Mouse (Mus musculus): ENCODE measurements around the gene Gm45753. TPM values are rescaled to one million over a fixed set of nuclear protein-coding genes. Genes with fewer than 3 reads are reported as not detected.

The Gm45753 gene
- polyA plus RNA-seq, 1 experiment, result not detected

DNA sequence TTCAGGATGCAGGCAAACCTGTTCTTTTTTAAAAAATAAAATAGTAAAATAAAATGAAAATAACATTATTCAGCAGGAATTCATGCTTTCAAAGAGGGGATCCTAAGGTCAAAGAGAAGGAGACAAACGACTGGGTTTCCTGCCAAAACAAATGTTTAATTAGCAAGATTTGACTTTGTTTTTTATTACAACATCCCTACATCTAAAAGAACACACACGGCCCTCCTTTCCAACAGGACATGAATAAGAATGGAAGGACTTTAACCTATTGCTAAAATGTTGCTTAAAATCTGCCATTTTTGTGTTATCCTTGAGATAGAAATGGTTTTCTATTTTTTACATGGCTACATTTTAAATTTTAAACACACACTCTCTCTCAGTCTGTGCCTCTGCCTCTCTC, 55.2 kb downstream of the Gm45753 start:
- Histone ChIP-seq H3K27me3 (ENCODE audit: control insufficient read depth, insufficient read depth, low read length) (no peaks in the 10 kb centered on the region), H3K4me3 (ENCODE audit: extremely low read depth, insufficient read depth, insufficient read length) (no peak overlapping the region), H3K27ac (ENCODE audit: insufficient read depth, low read length) (no peak overlapping the region), H3K36me3 (ENCODE audit: control insufficient read depth, insufficient read depth, low read length) (no peaks in the 10 kb centered on the region), H3K4me1 (ENCODE audit: control insufficient read depth, insufficient read depth, insufficient read length) (no peaks in the 10 kb centered on the region)
- 64% methylated on average over 2 of the region's 2 CpGs for WGBS
- DNase-seq (ENCODE audit: low read depth in 1 of 2, low spot score in 2 of 2), result no peak
- TF ChIP-seq POLR2A (IDR thresholded peaks at IDR 0.05; ENCODE audit: low read depth, low read length), result no peak
- no peak for TF ChIP-seq CTCF (IDR thresholded peaks at IDR 0.05; ENCODE audit: extremely low read depth, insufficient read depth, insufficient read length, insufficient replicate concordance)

DNA sequence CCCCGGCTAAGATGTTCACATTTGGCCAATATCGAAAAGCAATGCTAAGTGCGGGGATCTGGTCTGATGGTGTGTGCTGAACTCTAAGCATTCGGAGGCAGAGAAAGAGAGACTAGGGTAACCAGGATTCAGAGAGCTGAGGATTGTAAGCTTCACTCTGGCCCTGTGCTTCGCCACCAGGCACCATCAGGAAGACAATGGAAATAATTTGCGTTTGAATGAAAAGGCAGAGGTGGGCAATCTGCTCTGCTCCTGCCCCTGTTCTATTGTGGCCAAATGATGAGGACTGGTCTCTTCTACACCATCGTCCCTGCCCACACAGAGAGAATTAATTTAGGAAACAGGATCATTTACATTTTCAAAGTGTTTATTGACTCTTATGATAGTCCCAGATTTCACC, 62.0 kb downstream of the Gm45753 start:
- no peak for TF ChIP-seq CTCF (IDR thresholded peaks at IDR 0.05; ENCODE audit: extremely low read depth, insufficient read depth, insufficient read length, insufficient replicate concordance)
- TF ChIP-seq POLR2A (IDR thresholded peaks at IDR 0.05; ENCODE audit: low read depth, low read length), result no peak

DNA sequence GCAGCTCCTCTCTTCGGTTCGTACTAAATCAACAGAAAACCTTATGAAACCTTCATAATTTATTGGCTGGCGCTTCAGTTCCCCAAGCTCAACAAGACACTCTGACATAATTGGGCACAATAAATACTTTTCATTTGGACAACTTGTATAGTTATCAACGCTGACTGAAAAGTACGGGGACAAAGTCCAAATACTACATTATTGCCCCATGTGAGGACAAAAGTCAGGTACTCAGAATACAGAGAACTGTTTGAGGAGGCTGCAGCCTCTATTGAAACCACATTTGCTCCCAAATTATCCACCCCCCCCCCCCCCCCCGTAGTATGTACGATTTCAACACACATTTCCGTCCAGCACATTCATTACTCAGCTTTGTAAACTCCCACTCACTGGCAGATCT, 68.9 kb downstream of the Gm45753 start:
- Histone ChIP-seq H3K36me3 (ENCODE audit: control insufficient read depth, insufficient read depth, low read length) (no peaks in the 10 kb centered on the region), H3K27me3 (ENCODE audit: control insufficient read depth, insufficient read depth, low read length) (no peaks in the 10 kb centered on the region), H3K27ac (ENCODE audit: insufficient read depth, low read length) (no peak overlapping the region), H3K4me1 (ENCODE audit: control insufficient read depth, insufficient read depth, insufficient read length) (no peaks in the 10 kb centered on the region), H3K4me3 (ENCODE audit: extremely low read depth, insufficient read depth, insufficient read length) (no peak overlapping the region)
- no peak for DNase-seq (ENCODE audit: low read depth in 1 of 2, low spot score in 2 of 2)
- no peak for TF ChIP-seq CTCF (IDR thresholded peaks at IDR 0.05; ENCODE audit: extremely low read depth, insufficient read depth, insufficient read length, insufficient replicate concordance)
- WGBS, result 80% methylated on average over 8 of the region's 8 CpGs

More for the DNA sequence above, 62.0 kb downstream of the Gm45753 start:
- Histone ChIP-seq H3K36me3 (ENCODE audit: control insufficient read depth, insufficient read depth, low read length) (no peaks in the 10 kb centered on the region), H3K4me1 (ENCODE audit: control insufficient read depth, insufficient read depth, insufficient read length) (no peaks in the 10 kb centered on the region), H3K27ac (ENCODE audit: insufficient read depth, low read length) (no peak overlapping the region), H3K27me3 (ENCODE audit: control insufficient read depth, insufficient read depth, low read length) (no peaks in the 10 kb centered on the region), H3K4me3 (ENCODE audit: extremely low read depth, insufficient read depth, insufficient read length) (no peak overlapping the region)
- DNase-seq (ENCODE audit: low read depth in 1 of 2, low spot score in 2 of 2), result no peak
- WGBS, result 73% methylated on average over 7 of the region's 7 CpGs

GRCm38 (mm10) chr8:45238282-45238681, 70.0 kb downstream of the Gm45753 start:
- H3K27me3 ChIP-seq (ENCODE audit: control insufficient read depth, insufficient read depth, low read length), result no peaks in the 10 kb centered on the region
- WGBS, result 30% methylated on average over 3 of the region's 3 CpGs
- no peak overlapping the region for H3K27ac ChIP-seq (ENCODE audit: insufficient read depth, low read length)
- H3K36me3 ChIP-seq (ENCODE audit: control insufficient read depth, insufficient read depth, low read length), result no peaks in the 10 kb centered on the region
- no peak for DNase-seq (ENCODE audit: low read depth in 1 of 2, low spot score in 2 of 2)
- no peak for TF ChIP-seq POLR2A (IDR thresholded peaks at IDR 0.05; ENCODE audit: low read depth, low read length)
- no peak for TF ChIP-seq CTCF (IDR thresholded peaks at IDR 0.05; ENCODE audit: extremely low read depth, insufficient read depth, insufficient read length, insufficient replicate concordance)
- H3K4me1 ChIP-seq (ENCODE audit: control insufficient read depth, insufficient read depth, insufficient read length), result no peaks in the 10 kb centered on the region
- H3K4me3 ChIP-seq (ENCODE audit: extremely low read depth, insufficient read depth, insufficient read length), result no peak overlapping the region

- no peak for TF ChIP-seq POLR2A (IDR thresholded peaks at IDR 0.05; ENCODE audit: low read depth, low read length)
- no peak for TF ChIP-seq CTCF (IDR thresholded peaks at IDR 0.05; ENCODE audit: extremely low read depth, insufficient read depth, insufficient read length, insufficient replicate concordance)
- no peak overlapping the region for H3K27ac ChIP-seq (ENCODE audit: insufficient read depth, low read length)
- DNase-seq (ENCODE audit: low read depth in 1 of 2, low spot score in 2 of 2), result no peak
- no peak overlapping the region for H3K4me3 ChIP-seq (ENCODE audit: extremely low read depth, insufficient read depth, insufficient read length)
- no peaks in the 10 kb centered on the region for H3K27me3 ChIP-seq (ENCODE audit: control insufficient read depth, insufficient read depth, low read length)
- 32% methylated on average over 14 of the region's 14 CpGs for WGBS
- H3K4me1 ChIP-seq (ENCODE audit: control insufficient read depth, insufficient read depth, insufficient read length), result no peaks in the 10 kb centered on the region
- H3K36me3 ChIP-seq (ENCODE audit: control insufficient read depth, insufficient read depth, low read length), result no peaks in the 10 kb centered on the region
Observed at GRCm38 (mm10) chr8:45236164-45236912, 71.9 kb downstream of the Gm45753 start.

GRCm38 (mm10) chr8:45235228-45235627, 73.0 kb downstream of the Gm45753 start:
- TF ChIP-seq POLR2A (IDR thresholded peaks at IDR 0.05; ENCODE audit: low read depth, low read length) (no peak), CTCF (IDR thresholded peaks at IDR 0.05; ENCODE audit: extremely low read depth, insufficient read depth, insufficient read length, insufficient replicate concordance) (no peak)
- no peak overlapping the region for H3K4me3 ChIP-seq (ENCODE audit: extremely low read depth, insufficient read depth, insufficient read length)
- 86% methylated on average over 6 of the region's 6 CpGs for WGBS
- H3K4me1 ChIP-seq (ENCODE audit: control insufficient read depth, insufficient read depth, insufficient read length), result no peaks in the 10 kb centered on the region
- H3K27ac ChIP-seq (ENCODE audit: insufficient read depth, low read length), result no peak overlapping the region
- H3K36me3 ChIP-seq (ENCODE audit: control insufficient read depth, insufficient read depth, low read length), result no peaks in the 10 kb centered on the region
- no peaks in the 10 kb centered on the region for H3K27me3 ChIP-seq (ENCODE audit: control insufficient read depth, insufficient read depth, low read length)
- no peak for DNase-seq (ENCODE audit: low read depth in 1 of 2, low spot score in 2 of 2)

DNA sequence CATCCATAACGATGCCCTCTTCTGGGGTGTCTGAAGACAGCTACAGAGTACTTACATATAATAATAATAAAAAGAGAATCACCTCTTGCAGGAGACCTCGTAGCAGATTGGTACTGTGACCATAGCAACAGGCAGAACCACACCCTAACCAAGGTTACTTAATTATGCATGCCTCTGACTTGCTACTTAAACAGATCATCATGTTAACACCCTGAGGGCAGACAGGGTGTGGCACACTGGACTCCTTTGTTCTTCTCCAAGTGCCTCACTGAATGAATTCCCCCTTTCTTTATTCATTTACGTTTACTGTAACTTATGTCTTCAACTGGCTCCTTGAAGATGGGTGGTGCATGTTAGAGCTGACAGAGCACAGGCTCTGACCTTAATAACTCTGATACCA, 75.0 kb downstream of the Gm45753 start:
- Histone ChIP-seq H3K4me3 (ENCODE audit: extremely low read depth, insufficient read depth, insufficient read length) (no peak overlapping the region), H3K27me3 (ENCODE audit: control insufficient read depth, insufficient read depth, low read length) (no peaks in the 10 kb centered on the region), H3K36me3 (ENCODE audit: control insufficient read depth, insufficient read depth, low read length) (no peaks in the 10 kb centered on the region), H3K4me1 (ENCODE audit: control insufficient read depth, insufficient read depth, insufficient read length) (no peaks in the 10 kb centered on the region), H3K27ac (ENCODE audit: insufficient read depth, low read length) (no peak overlapping the region)
- TF ChIP-seq CTCF (IDR thresholded peaks at IDR 0.05; ENCODE audit: extremely low read depth, insufficient read depth, insufficient read length, insufficient replicate concordance), result no peak
- TF ChIP-seq POLR2A (IDR thresholded peaks at IDR 0.05; ENCODE audit: low read depth, low read length), result no peak
- DNase-seq (ENCODE audit: low read depth in 1 of 2, low spot score in 2 of 2), result no peak
- 71% methylated on average over 3 of the region's 3 CpGs for whole genome bisulfite sequencing

Other genes with a start within 250 kb of the Gm45753 start
- gene Mtnr1a, start 239.3 kb downstream of the Gm45753 start, polyA plus RNA-seq (2012; rRNA removed), result not detected in 2 replicates
- not detected in 2 replicates for gene F11, start 46.4 kb downstream of the Gm45753 start, polyA plus RNA-seq (2012; rRNA removed)
- gene Klkb1, start 13.6 kb downstream of the Gm45753 start, polyA plus RNA-seq (2012; rRNA removed), result 0.02 TPM in 2 replicates
- gene Cyp4v3, start 24.8 kb upstream of the Gm45753 start, polyA plus RNA-seq (2012; rRNA removed), result 2.0 and 2.1 TPM in 2 replicates
- gene Fam149a, start 73.8 kb upstream of the Gm45753 start, polyA plus RNA-seq (2012; rRNA removed), result 2.1 and 2.3 TPM in 2 replicates
- 2.1 and 2.2 TPM in 2 replicates for gene Tlr3, start 102.6 kb upstream of the Gm45753 start, polyA plus RNA-seq (2012; rRNA removed)
- 25.4 and 28.5 TPM in 2 replicates for gene Sorbs2, start 199.3 kb upstream of the Gm45753 start, polyA plus RNA-seq (2012; rRNA removed)

Measured in spleen, adult 2 months (tissue).